Mouse (Mus musculus): ENCODE data around the gene Klf7.
A peak's percentile ranks its signal among the peaks of the same experiment; 100 is the strongest.

Gene Klf7

DNA sequence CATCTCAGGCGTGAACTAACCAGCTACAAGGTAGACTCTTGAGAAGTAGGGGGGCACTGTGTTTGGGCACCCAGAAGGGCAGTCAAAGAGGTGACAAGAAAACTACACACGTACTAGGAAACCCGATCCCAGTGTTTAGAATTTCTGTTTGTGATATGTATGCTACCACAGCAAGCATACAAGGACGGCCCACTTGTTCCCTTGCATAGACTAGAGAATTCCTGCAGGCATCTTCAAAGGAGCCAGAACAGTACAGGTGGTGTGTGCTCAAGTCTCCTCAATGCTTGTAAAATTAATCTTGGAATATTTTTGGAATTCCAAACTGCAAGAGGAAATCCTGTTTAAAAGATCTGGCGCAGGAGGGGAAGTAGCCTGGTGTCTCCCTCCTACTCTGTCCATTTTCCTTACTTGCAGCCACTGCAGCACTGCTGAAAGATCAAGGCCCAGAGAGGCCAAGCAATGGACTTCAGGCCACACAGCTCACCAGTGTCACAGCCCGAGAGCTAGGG lies 102.9 kb downstream of the Klf7 start:
- DNase-seq = no peak

DNA sequence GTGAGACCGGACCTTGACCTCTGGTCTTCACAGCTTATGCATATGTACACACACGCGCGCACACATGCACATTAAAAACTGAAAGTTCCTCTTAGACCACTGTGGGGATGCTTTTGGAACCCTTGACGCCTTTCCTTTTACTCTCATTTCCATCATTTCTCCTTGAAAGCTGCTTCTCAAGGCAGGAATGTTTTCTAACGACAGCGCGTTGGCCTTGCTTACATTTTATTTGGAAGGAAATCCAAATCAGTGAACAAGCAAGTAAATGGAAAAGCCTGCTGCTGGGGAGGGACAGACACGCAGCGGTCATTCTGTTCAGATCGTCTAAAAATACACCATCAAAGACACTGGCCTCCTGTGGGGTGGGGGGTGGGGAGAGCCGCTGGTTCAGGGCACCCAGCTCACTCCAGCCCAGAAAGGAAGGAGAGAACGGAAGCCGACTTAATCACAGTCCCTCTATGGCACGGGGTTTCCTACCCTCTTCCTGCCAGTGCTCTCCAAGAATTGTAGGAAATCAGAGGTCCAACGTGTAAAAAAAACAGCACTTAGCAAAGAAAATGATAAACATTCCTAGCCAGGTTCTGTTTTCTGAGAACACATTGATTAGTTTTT lies 103.5 kb downstream of the Klf7 start:
- no peak for DNase-seq

DNA sequence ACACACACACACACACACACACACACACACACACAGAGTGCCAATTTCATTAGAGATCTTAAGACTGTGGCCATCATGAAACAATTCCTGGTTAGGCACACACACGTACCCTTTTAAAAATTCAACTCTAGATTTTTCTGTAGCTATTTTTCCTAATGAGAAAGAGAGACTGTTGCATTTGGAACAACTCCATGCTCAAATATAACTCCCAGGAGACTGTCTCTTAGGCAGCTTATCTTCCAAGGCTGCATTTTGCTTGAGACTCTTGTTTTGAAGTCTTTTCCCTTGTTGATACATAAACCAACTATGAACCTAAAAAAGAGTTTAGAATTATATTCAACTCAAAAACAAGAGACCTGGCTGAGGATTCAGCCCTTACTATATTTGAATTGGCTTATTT lies 108.0 kb downstream of the Klf7 start:
- DNase-seq = no peak

DNA sequence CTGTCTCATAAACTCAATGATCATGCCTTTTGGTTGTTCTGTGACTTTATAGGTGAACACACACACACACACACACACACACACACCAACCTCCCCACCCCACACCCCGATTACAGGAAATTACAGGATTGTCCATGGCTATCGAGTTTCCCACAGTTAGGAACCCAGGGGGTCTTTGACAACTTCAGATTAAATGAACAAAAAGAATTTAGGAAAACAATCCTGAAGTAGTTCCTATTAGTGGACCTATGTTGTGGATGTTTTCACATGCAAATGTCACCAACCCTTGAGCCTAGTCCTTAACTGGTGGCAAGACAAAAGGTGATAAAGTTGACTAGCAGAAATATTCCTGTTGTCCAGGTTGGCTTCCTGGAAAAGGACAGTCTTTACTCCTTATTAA lies 113.1 kb downstream of the Klf7 start:
- no peak for DNase-seq

- no peak for DNase-seq
Measured at GRCm38 (mm10) chr1:64008031-64008430, 114.1 kb downstream of the Klf7 start.

DNA sequence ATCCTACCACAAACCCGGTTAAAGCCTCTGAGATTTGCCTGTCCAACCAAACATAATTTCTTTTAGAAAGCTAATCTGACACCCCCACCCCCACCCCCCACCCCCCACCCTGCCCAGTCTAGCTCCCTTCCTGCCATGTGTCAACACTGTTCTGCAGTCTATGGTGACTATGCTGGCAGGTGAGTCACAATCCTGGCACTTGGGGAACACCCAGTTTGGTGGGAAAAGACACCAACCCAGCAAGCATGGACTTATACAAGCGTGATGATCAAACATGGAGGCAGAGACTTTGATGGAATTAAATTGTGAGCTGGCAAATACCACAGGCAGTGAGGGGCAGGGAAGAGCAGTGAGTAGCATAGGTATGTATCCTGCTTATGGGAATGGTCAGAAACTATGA lies 116.9 kb downstream of the Klf7 start:
- DNase-seq = no peak

DNA sequence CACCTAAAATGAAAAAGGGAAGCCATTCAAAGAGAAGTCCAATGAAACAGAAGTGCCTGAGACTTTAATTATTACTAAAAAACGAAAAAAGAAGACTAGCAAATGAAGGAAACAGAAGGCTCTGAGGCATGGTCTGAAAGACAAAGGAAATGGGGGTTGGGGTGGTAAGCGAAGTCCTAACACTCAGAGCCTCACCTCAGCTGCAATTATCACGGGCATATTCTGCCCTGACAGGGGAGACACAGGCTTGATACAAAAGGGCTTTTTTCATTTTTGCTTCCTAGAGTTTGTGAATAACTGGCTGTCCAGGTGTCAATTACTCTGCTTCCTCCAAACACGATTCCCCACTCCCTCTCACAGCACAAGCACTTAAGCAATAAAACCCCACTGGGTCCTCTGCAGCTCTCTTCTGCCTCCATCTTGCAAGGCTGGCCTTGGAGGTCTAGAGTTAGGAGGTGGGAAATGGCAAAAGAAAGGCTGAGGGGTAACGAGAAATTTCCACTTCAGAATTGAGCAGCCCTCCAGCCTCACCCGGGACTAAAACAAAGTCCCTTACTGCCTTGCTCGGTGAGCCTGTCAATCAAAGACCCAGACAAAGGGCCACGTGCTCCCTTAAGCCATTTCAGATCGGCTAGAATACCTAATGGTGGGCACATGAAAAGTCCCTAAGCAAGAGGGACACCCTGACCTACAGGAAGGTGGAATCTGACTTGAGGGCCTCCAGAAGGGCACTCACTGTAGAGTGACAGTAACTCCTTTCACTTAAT lies 118.4 kb downstream of the Klf7 start:
- peak; percentile 41 for DNase-seq

GRCm38 (mm10) chr1:64002036-64002435 lies 120.0 kb downstream of the Klf7 start:
- peak; percentile 53 for DNase-seq

- peak; percentile 62 for DNase-seq
Measured at GRCm38 (mm10) chr1:64000597-64000996, 121.5 kb downstream of the Klf7 start.

- DNase-seq = no peak
Measured at GRCm38 (mm10) chr1:63999481-63999880, 122.6 kb downstream of the Klf7 start.

DNA sequence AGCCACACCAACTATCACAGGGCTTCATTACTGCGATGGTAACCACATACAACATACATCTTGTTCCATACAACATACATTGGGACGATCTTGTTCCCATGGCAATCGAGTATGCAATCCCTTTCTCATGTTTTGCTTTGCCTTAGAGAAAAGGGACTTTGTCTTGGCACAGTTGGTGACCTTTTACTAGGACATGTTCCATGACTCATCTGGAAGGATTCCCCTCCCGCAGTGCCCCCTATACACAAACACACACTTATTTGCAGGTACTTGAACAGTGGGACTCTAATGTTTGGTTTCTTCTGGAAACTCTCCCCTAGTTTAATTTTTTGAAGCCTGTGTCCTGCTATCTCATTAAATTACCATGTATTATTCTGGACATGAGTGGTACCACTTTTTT lies 123.2 kb downstream of the Klf7 start:
- DNase-seq = no peak

DNA sequence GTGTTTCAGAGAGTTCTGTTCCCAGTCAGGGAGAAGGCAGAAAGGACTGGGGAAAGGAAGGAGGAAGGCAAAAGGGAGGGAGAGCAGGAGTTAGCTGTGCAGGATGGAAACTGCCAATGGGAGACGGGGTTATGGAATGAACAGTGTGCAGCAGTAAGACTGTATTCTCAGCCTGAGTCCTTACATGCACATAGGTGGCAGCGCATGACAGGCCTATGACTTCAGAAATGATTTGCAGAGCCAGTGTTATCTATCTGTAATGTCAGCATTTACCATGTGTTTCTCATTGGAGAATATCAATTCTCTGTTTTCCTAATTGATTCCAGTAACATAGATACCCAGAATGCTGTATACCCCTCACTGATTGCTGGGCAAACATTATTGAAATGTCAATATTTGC lies 123.9 kb downstream of the Klf7 start:
- DNase-seq = peak; percentile 38

DNA sequence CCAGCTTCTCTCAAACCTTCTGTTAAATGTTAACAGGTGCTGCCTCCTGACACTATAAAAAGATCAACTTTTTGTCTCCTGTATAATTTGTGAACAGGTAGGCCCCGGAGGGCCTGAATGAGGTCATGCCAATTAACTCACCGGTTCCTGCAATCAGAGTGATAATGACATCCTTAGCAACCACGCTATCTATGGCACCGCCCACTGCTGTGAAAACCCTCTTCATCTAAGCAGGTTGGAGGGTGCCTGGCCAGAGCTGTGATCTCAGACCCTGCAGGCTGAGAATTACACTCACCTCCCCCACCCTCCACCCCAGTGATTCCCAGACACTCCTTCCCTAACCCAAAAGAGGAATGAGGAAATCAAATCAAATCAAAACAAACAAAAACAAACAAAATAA lies 126.3 kb downstream of the Klf7 start:
- DNase-seq = no peak

- DNase-seq = no peak
Measured at GRCm38 (mm10) chr1:63995137-63995492, 127.0 kb downstream of the Klf7 start.

GRCm38 (mm10) chr1:63994248-63995136 lies 127.6 kb downstream of the Klf7 start:
- no peak for DNase-seq

DNA sequence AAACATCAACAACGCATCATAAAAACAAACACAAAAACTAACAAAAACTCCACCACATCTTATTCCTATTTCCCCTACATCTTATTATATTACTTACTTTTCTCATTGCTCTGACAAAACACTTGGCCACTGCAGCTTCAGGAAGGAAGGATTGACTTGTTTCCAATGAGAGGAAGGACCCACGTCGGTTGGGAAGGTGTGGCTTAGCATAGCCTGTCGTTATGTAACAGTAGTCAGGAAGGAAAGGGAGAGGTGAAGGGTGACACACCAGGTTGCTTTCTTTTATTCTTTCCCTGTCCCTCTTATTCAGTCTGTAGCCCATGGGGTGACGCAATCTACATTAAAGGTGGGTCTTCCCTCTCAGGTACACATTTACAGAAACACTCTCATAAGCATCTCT lies 129.6 kb downstream of the Klf7 start:
- no peak for DNase-seq

DNA sequence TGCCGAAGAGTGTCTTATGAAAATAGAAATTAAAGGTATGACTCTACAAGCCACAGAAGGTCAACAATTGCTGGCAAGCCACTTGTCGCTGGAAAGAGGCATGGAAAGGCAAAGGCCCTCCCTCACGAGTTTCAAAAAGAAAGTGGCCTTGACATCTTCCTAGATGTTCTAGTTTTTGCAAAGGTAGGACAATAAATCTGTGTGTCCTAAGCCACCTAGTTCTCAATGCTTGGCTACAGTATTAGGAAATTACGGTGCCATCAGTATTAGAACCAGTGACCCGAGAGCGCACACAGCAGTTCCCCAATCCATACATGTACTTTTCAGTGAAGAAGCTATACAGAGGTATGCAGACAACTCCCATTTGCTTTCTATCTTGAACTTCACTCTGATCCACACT lies 131.7 kb downstream of the Klf7 start:
- DNase-seq = no peak

DNA sequence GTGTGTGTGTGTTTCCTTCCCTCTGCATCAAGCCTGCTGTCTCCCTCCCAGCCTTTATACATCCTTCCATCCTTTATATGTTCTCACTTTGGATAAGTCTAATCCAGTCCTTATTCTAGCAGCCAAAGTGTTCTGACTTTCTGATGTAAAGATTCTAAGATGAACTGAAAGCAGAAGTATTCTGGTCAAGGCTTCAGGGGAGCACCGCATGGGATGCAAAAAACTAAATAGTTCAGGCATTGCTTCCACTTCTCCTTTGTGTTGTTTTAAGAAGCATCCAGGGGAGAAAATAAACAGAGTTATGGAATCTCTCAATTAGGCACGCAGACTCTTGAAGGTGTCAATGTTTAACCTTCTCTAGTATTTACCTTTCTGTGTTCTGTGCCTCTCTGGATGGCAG lies 141.3 kb downstream of the Klf7 start:
- DNase-seq = no peak

Measured in thymus, postnatal 4 days (tissue).